Mouse (Mus musculus): ENCODE measurements at regions not wholly inside any gene's neighbourhood (a gene's known extent, or its start where the extent isn't known, plus 50 kb on each side); places are given as distances from the start of the nearest gene placed in this dataset.

DNA sequence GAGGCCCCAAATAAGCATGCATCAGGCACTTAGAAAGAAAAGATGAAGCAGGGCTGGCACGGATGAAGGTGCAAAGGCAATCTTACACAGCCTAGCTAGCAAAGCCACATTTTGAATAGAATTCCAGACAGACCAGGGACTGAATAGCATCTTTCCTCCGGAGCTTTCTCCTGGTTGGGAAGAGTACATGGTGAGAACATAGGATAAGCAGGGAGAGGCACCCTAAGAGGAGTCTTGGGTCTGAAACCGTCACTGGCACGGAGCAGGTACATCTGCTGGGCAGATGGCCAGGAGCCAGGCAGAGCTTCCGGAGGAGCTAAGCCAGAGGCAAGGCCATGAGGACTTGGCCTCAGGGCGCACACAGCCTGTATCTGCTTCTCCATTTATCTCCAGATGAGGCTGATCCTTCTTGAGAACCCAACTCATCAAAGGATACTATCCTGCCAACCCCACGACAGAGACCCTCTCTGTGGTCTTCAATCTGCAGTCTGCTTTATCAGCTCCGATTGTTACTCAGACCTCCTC, 70.4 kb upstream of the Ccn6 start:
- WGBS: 83% methylated on average over 8 of the region's 8 CpGs
- ATAC-seq (ENCODE audit: low FRiP score, low TSS enrichment) (no peak), DNase-seq (no peak)
- 0 out of 2 replicates have a peak, but pooled peaks cover 4% of the 10 kb centered on the region for H3K4me1 ChIP-seq (ENCODE audit: control insufficient read depth, insufficient read depth, low read length)
- H3K9me3 ChIP-seq (ENCODE audit: control insufficient read depth, low read length): no peaks in the 10 kb centered on the region
- no peak overlapping the region for H3K4me3 ChIP-seq (replicated peaks; ENCODE audit: low read depth, low read length)
- no peaks in the 10 kb centered on the region for H3K27me3 ChIP-seq (ENCODE audit: control insufficient read depth, insufficient read depth, low read length)
- no peak overlapping the region for H3K27ac ChIP-seq (replicated peaks; ENCODE audit: low read depth, low read length)
- H3K9ac ChIP-seq (replicated peaks; ENCODE audit: low read length): no peak overlapping the region
- no peaks in the 10 kb centered on the region for H3K36me3 ChIP-seq (ENCODE audit: control insufficient read depth, insufficient read depth, low read length)
- H3K4me2 ChIP-seq (ENCODE audit: low read length): no peak overlapping the region

DNA sequence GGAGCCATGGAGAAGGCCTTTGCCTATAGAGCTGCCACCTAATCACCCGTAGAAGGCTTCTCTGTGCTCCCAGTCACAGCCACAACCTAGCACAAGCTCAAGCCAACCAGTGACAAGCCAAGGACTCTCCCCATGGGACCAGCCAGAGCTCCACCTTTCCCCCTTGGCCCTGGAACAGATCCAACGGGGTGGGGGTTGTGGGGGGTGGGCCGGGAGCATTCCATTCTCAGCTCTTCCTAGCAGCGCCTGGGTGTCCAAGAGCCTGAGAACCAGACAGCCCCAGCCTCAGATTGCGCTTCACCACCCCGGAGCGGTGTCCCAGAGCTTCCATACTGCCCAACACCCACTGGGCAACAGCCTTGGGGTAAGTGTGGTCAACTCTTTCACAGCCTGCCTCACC, 69.6 kb upstream of the Ccn6 start:
- 0 out of 2 replicates have a peak, but pooled peaks cover 5% of the 10 kb centered on the region for H3K4me1 ChIP-seq (ENCODE audit: control insufficient read depth, insufficient read depth, low read length)
- no peak for ATAC-seq (ENCODE audit: low FRiP score, low TSS enrichment)
- 86% methylated on average over 7 of the region's 7 CpGs for WGBS
- H3K4me2 ChIP-seq (ENCODE audit: low read length): no peak overlapping the region
- H3K4me3 ChIP-seq (replicated peaks; ENCODE audit: low read depth, low read length): no peak overlapping the region
- H3K27ac ChIP-seq (replicated peaks; ENCODE audit: low read depth, low read length): no peak overlapping the region
- DNase-seq: no peak
- no peak overlapping the region for H3K9ac ChIP-seq (replicated peaks; ENCODE audit: low read length)
- no peaks in the 10 kb centered on the region for H3K27me3 ChIP-seq (ENCODE audit: control insufficient read depth, insufficient read depth, low read length)
- H3K36me3 ChIP-seq (ENCODE audit: control insufficient read depth, insufficient read depth, low read length): no peaks in the 10 kb centered on the region
- H3K9me3 ChIP-seq (ENCODE audit: control insufficient read depth, low read length): no peaks in the 10 kb centered on the region

DNA sequence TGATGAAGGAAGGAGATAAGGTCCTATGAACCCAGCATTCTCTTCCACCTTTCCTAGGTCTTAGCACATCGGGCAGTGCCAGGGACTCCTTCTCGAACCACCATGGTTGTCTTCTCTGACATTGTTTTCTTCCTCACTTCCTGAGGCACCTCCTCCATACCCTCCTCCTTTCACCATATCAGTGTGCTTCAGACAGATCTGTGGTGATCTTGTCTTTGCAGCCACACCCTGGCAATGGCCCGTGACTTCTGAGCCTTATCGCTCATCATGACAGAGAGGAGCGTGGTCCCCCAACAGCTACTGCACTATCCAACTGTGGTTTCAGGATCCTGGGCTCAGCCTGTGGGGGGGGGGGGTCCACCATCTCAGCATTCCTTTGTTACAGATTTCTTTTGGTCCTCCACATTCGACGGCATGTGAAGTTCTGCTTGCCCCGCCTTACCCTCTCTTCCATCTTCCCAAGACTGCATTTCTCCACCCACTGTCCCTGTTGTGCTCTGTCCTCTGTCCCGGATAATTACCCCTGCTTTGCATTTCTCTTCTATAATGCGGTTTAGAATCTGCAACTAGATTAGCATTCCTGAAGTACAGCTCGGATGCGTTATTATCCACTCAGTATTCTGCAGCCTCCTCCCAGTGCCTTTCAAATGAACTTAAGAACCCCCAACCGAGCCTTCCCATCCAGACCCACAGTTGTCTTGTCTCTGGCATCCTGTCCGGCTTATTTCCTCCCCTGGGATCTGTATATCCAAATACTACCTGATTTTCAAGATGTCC, 67.2 kb upstream of the Ccn6 start:
- H3K4me3 ChIP-seq (replicated peaks; ENCODE audit: low read depth, low read length): no peak overlapping the region
- peak; percentile 28 for DNase-seq
- WGBS: 44% methylated on average over 14 of the region's 14 CpGs

DNA sequence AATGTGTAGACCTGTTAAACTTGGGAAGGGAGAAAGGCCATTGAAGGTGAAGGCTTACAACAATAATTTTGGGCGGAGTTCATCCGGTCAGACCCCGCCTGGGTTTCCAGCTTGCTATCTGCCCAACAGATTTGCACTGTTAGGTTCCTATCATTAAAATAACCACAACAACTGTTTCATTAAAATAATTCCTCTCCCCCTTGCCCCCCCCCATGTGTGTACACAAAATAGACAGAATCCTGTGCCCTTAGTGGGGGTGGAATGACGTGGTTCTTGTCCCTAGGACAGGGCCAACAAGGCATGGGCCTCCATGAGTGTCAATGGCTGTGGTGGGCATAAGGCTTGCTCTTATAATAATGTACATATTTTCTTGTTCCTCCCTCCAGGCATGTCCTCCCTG, 65.6 kb upstream of the Ccn6 start:
- ATAC-seq (ENCODE audit: low FRiP score, low TSS enrichment): no peak
- 95% methylated on average over 4 of the region's 4 CpGs for WGBS
- Histone ChIP-seq H3K27me3 (ENCODE audit: control insufficient read depth, insufficient read depth, low read length) (no peaks in the 10 kb centered on the region), H3K36me3 (ENCODE audit: control insufficient read depth, insufficient read depth, low read length) (no peaks in the 10 kb centered on the region), H3K4me3 (replicated peaks; ENCODE audit: low read depth, low read length) (no peak overlapping the region), H3K9me3 (ENCODE audit: control insufficient read depth, low read length) (no peaks in the 10 kb centered on the region), H3K27ac (replicated peaks; ENCODE audit: low read depth, low read length) (no peak overlapping the region), H3K9ac (replicated peaks; ENCODE audit: low read length) (no peak overlapping the region), H3K4me2 (ENCODE audit: low read length) (no peak overlapping the region), H3K4me1 (ENCODE audit: control insufficient read depth, insufficient read depth, low read length) (peaks cover 19% of the 10 kb centered on the region; the same call in 1 of the 2 replicates)
- DNase-seq: no peak

More for the DNA sequence above, 67.2 kb upstream of the Ccn6 start:
- Histone ChIP-seq H3K27ac (replicated peaks; ENCODE audit: low read depth, low read length) (peak overlapping the region; percentile 37; the same call in 1 of the 2 replicates), H3K9me3 (ENCODE audit: control insufficient read depth, low read length) (no peaks in the 10 kb centered on the region), H3K27me3 (ENCODE audit: control insufficient read depth, insufficient read depth, low read length) (no peaks in the 10 kb centered on the region), H3K36me3 (ENCODE audit: control insufficient read depth, insufficient read depth, low read length) (no peaks in the 10 kb centered on the region), H3K9ac (replicated peaks; ENCODE audit: low read length) (no peak overlapping the region), H3K4me1 (ENCODE audit: control insufficient read depth, insufficient read depth, low read length) (peaks cover 19% of the 10 kb centered on the region; the same call in 1 of the 2 replicates), H3K4me2 (ENCODE audit: low read length) (no peak overlapping the region)
- no peak for ATAC-seq (ENCODE audit: low FRiP score, low TSS enrichment)

DNA sequence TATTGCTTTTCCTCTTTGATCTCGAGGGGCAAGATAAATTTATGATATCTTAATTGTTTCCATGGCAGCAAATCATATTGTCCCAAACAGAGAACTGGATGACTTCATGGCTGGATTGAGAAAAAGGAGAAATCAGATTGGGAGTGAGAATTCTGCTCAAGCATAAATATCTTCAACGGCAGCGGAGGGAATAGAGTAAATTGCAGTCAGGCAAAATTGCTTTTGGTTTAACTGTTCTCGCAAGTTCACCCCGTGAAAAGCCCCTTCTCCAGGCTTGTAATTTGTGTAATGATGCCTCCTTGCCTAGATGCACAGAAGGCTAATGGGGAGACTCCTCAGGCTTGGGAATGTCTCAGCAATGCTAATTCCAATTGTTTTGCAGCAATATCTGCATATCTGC, 64.4 kb upstream of the Ccn6 start:
- no peaks in the 10 kb centered on the region for H3K36me3 ChIP-seq (ENCODE audit: control insufficient read depth, insufficient read depth, low read length)
- ATAC-seq (ENCODE audit: low FRiP score, low TSS enrichment): no peak
- peak overlapping the region; percentile 64 for H3K27ac ChIP-seq (replicated peaks; ENCODE audit: low read depth, low read length)
- peaks cover 19% of the 10 kb centered on the region; the same call in 1 of the 2 replicates for H3K4me1 ChIP-seq (ENCODE audit: control insufficient read depth, insufficient read depth, low read length)
- 44% methylated on average over 5 of the region's 5 CpGs for WGBS
- no peak overlapping the region for H3K9ac ChIP-seq (replicated peaks; ENCODE audit: low read length)
- peak; percentile 35 for DNase-seq
- H3K9me3 ChIP-seq (ENCODE audit: control insufficient read depth, low read length): no peaks in the 10 kb centered on the region
- H3K4me2 ChIP-seq (ENCODE audit: low read length): peak overlapping the region; percentile 23
- no peaks in the 10 kb centered on the region for H3K27me3 ChIP-seq (ENCODE audit: control insufficient read depth, insufficient read depth, low read length)
- H3K4me3 ChIP-seq (replicated peaks; ENCODE audit: low read depth, low read length): no peak overlapping the region

DNA sequence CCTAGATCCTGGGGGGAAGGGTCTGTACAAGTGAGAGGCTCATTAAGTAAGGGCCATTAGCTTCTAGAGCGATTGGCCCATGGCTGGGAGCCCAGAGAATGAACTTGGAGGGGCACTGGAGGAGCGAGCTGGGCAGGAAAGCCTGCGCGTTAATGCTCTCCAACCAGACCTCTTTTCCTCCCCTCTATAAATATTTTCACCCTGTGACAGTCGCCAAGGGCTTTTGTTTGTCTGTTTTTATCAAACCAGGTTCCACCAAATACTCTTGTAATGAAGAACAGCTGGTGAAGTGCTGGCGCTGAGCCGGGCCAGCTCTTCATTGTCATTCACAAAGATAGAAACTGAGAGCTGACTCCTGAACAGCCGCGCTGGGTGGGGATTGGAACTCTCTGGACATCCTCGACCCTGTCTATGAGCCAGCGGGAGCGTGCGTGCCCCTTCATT, 63.9 kb upstream of the Ccn6 start:
- Histone ChIP-seq H3K9me3 (ENCODE audit: control insufficient read depth, low read length) (no peaks in the 10 kb centered on the region), H3K27me3 (ENCODE audit: control insufficient read depth, insufficient read depth, low read length) (no peaks in the 10 kb centered on the region), H3K4me2 (ENCODE audit: low read length) (peak overlapping the region; percentile 23), H3K4me3 (replicated peaks; ENCODE audit: low read depth, low read length) (no peak overlapping the region), H3K36me3 (ENCODE audit: control insufficient read depth, insufficient read depth, low read length) (no peaks in the 10 kb centered on the region), H3K9ac (replicated peaks; ENCODE audit: low read length) (no peak overlapping the region), H3K27ac (replicated peaks; ENCODE audit: low read depth, low read length) (peak overlapping the region; percentile 64), H3K4me1 (ENCODE audit: control insufficient read depth, insufficient read depth, low read length) (peaks cover 19% of the 10 kb centered on the region; the same call in 1 of the 2 replicates)
- DNase-seq: peak; percentile 63
- ATAC-seq (ENCODE audit: low FRiP score, low TSS enrichment): peak; percentile 50; the same call in 1 of the 2 replicates
- WGBS: 32% methylated on average over 13 of the region's 13 CpGs

DNA sequence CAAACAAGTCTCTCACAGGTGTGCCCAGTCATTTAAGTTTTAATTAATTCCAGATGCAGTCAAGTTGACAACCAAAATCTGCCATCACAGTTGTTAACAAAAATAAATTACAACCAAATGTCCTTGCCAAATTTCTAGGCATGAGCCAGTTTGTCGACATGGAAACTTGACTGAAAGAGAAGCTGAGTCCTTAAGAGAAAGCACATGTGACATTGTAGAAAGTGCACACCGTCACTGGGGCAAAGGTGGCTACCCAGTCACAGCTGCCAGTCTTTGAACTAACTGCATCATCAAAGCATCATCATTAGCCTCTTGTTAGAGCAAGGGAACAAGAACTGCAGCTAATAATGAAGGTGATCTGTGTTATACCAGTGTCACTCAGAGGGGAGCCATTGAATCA, 62.9 kb upstream of the Ccn6 start:
- no peaks in the 10 kb centered on the region for H3K36me3 ChIP-seq (ENCODE audit: control insufficient read depth, insufficient read depth, low read length)
- ATAC-seq (ENCODE audit: low FRiP score, low TSS enrichment): no peak
- H3K27me3 ChIP-seq (ENCODE audit: control insufficient read depth, insufficient read depth, low read length): no peaks in the 10 kb centered on the region
- no peak overlapping the region for H3K4me2 ChIP-seq (ENCODE audit: low read length)
- H3K4me3 ChIP-seq (replicated peaks; ENCODE audit: low read depth, low read length): no peak overlapping the region
- 81% methylated on average over 2 of the region's 2 CpGs for WGBS
- H3K4me1 ChIP-seq (ENCODE audit: control insufficient read depth, insufficient read depth, low read length): peaks cover 19% of the 10 kb centered on the region; the same call in 1 of the 2 replicates
- no peak overlapping the region for H3K9ac ChIP-seq (replicated peaks; ENCODE audit: low read length)
- no peak for DNase-seq
- H3K9me3 ChIP-seq (ENCODE audit: control insufficient read depth, low read length): no peaks in the 10 kb centered on the region
- no peak overlapping the region for H3K27ac ChIP-seq (replicated peaks; ENCODE audit: low read depth, low read length)

DNA sequence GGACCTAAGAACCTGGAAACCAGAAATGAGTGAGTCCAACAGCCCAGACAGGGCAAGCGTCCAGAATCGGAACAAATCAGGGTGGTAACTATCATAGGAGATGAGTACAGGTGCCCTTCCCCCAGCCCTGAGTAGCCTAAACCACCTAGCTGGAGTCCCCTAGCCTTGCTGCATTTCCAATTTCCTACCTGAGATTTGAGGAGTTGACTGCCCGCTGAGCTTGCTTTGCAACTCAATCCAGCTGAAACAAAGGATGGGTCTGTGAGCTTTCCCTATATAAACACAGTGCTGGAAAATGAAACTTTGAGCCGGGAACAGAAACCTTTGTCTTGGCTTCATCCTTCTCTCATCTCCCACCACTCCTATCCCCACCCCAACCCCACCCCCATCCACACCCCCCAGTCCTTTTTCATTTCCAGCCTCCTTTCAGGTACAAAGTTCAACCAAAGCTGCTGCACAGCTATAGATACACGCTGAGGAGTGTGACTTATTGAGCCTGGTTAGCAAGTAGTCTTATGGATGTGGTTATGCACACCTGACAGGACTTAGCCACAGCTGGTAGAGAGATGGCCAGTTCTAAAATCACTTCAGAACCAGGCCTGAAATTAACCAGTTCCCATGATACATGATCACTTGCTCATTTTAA, 61.0 kb upstream of the Ccn6 start:
- DNase-seq (no peak), ATAC-seq (ENCODE audit: low FRiP score, low TSS enrichment) (no peak)
- Histone ChIP-seq H3K36me3 (ENCODE audit: control insufficient read depth, insufficient read depth, low read length) (no peaks in the 10 kb centered on the region), H3K4me3 (replicated peaks; ENCODE audit: low read depth, low read length) (no peak overlapping the region), H3K27ac (replicated peaks; ENCODE audit: low read depth, low read length) (no peak overlapping the region), H3K4me2 (ENCODE audit: low read length) (no peak overlapping the region), H3K4me1 (ENCODE audit: control insufficient read depth, insufficient read depth, low read length) (peaks cover 15% of the 10 kb centered on the region; the same call in 1 of the 2 replicates), H3K9me3 (ENCODE audit: control insufficient read depth, low read length) (no peaks in the 10 kb centered on the region), H3K9ac (replicated peaks; ENCODE audit: low read length) (no peak overlapping the region), H3K27me3 (ENCODE audit: control insufficient read depth, insufficient read depth, low read length) (no peaks in the 10 kb centered on the region)
- WGBS: 48% methylated on average over 5 of the region's 5 CpGs

Data from midbrain, embryonic 14.5 days (tissue).